ENCODE assay signal across 22 mouse cellular contexts in the genomic region with DNA sequence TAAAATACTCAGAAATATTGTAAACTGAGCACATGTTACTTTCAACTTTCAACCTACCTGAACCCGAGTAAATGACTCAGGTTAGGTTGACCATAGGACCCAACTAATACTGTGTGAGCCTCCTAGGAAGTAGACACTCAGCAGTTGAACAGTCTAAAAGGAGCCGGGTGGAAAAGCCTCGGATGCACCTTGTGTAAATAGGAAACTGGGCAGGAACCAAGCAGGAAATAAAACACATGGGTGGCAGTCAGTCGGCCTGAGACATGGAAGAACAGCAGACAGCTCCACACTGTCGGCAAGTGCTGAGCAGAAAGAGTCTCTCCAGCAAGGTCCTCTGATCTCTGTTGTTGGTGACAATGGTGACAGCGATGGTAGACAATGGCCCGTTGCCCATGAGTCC.
"Had no signal": no experiment of that assay in that cellular context is flagged by ENCODE, and none has a peak within 500 bp of the region (broad histone marks: within the 10 kb centered on the region; RNA-seq: fewer than 3 reads in every experiment).

No protein-coding gene starts in this region.

- DNase-seq: kidney, adult 11 months; kidney, adult 8-10 months; kidney, postnatal 14 days; kidney, postnatal 4 days; liver, postnatal 0 days; retina, postnatal 1 day; right cerebral cortex, postnatal 25 days; spleen, adult 18-20 months; thymus, postnatal 25 days had no signal

- H3K9me3 ChIP-seq: intestine, embryonic 15.5 days; kidney, embryonic 15.5 days; limb, embryonic 12.5 days; limb, embryonic 15.5 days; midbrain, embryonic 10.5 days; midbrain, embryonic 13.5 days; neural tube, embryonic 13.5 days; stomach, embryonic 15.5 days had no signal

- H3K27me3 ChIP-seq: intestine, embryonic 15.5 days; kidney, embryonic 15.5 days; limb, embryonic 12.5 days; limb, embryonic 15.5 days; megakaryocyte, embryonic 14.5 days; midbrain, embryonic 13.5 days; neural tube, embryonic 13.5 days; stomach, embryonic 15.5 days had no signal

- H3K4me2 ChIP-seq: intestine, embryonic 15.5 days; kidney, embryonic 15.5 days; limb, embryonic 12.5 days; limb, embryonic 15.5 days; liver, embryonic 11.5 days; midbrain, embryonic 13.5 days; neural tube, embryonic 13.5 days; stomach, embryonic 15.5 days had no signal

- H3K27ac ChIP-seq: intestine, embryonic 15.5 days; kidney, embryonic 15.5 days; limb, embryonic 12.5 days; limb, embryonic 15.5 days; liver, embryonic 14.5 days; midbrain, embryonic 10.5 days; midbrain, embryonic 13.5 days; neural tube, embryonic 13.5 days; stomach, embryonic 15.5 days had no signal

- H3K4me3 ChIP-seq: intestine, embryonic 15.5 days; kidney, embryonic 15.5 days; limb, embryonic 12.5 days; limb, embryonic 15.5 days; megakaryocyte, embryonic 14.5 days; midbrain, embryonic 10.5 days; midbrain, embryonic 13.5 days; myocyte; neural tube, embryonic 13.5 days; stomach, embryonic 15.5 days had no signal

- H3K36me3 ChIP-seq: intestine, embryonic 15.5 days; kidney, embryonic 15.5 days; limb, embryonic 12.5 days; limb, embryonic 15.5 days; midbrain, embryonic 10.5 days; midbrain, embryonic 13.5 days; neural tube, embryonic 13.5 days; stomach, embryonic 15.5 days had no signal

- H3K4me1 ChIP-seq: intestine, embryonic 15.5 days; limb, embryonic 15.5 days; megakaryocyte, embryonic 14.5 days; midbrain, embryonic 13.5 days; neural tube, embryonic 13.5 days; stomach, embryonic 15.5 days had no signal

- H3K9ac ChIP-seq: intestine, embryonic 15.5 days; kidney, embryonic 15.5 days; limb, embryonic 12.5 days; limb, embryonic 15.5 days; liver, embryonic 14.5 days; liver, postnatal 0 days; midbrain, embryonic 13.5 days; neural tube, embryonic 13.5 days; stomach, embryonic 15.5 days had no signal

- ATAC-seq: intestine, embryonic 15.5 days; liver, postnatal 0 days; midbrain, embryonic 13.5 days; midbrain, embryonic 16.5 days had no signal
